ENCODE assay signal across 26 mouse cellular contexts in genomic region chr7:62279022-62279421, GRCm38 (mm10).
DNase-seq lines count a peak whose midpoint lies in the region; ATAC-seq and TF ChIP-seq lines count a peak whose summit lies in the region.
"Had no signal": no experiment of that assay in that cellular context is flagged by ENCODE, and none has a peak within 500 bp of the region (broad histone marks: within the 10 kb centered on the region; RNA-seq: fewer than 3 reads in every experiment).

No protein-coding gene starts in this region.

- no peaks in the 10 kb centered on the region for H3K27me3 ChIP-seq in hindbrain, embryonic 10.5 days (ENCODE audit: insufficient read depth, poor library complexity, severe bottlenecking)
- no peaks in the 10 kb centered on the region for H3K27me3 ChIP-seq in hindbrain, postnatal 0 days (ENCODE audit: insufficient read depth, low read length)
- H3K27me3 ChIP-seq in forebrain, embryonic 13.5 days, result no peaks in the 10 kb centered on the region
- H3K27me3 ChIP-seq in hindbrain, embryonic 13.5 days, result no peaks in the 10 kb centered on the region
- H3K27me3 ChIP-seq in midbrain, embryonic 15.5 days (replicated peaks), result no peaks in the 10 kb centered on the region
- H3K27me3 ChIP-seq: CH12.LX; limb, embryonic 15.5 days; neural tube, embryonic 15.5 days; Patski had no signal

- H3K27ac ChIP-seq in hindbrain, embryonic 10.5 days, result peak overlapping the region; percentile 83
- H3K27ac ChIP-seq in hindbrain, postnatal 0 days, result no peak overlapping the region
- no peak overlapping the region for H3K27ac ChIP-seq in forebrain, embryonic 13.5 days
- 0 out of 2 replicates have a peak overlapping the region, but pooled peaks have one; percentile 8 for H3K27ac ChIP-seq in hindbrain, embryonic 13.5 days
- peak overlapping the region; percentile 58 for H3K27ac ChIP-seq in midbrain, embryonic 15.5 days
- H3K27ac ChIP-seq: heart, embryonic 10.5 days; limb, embryonic 15.5 days; liver, embryonic 14.5 days; neural tube, embryonic 15.5 days had no signal

- no peaks in the 10 kb centered on the region for H3K36me3 ChIP-seq in hindbrain, embryonic 10.5 days
- H3K36me3 ChIP-seq in hindbrain, postnatal 0 days (ENCODE audit: insufficient read depth, low read length), result no peaks in the 10 kb centered on the region
- no peaks in the 10 kb centered on the region for H3K36me3 ChIP-seq in forebrain, embryonic 13.5 days (ENCODE audit: poor library complexity, severe bottlenecking)
- H3K36me3 ChIP-seq in hindbrain, embryonic 13.5 days, result no peaks in the 10 kb centered on the region
- no peaks in the 10 kb centered on the region for H3K36me3 ChIP-seq in midbrain, embryonic 15.5 days (replicated peaks)
- H3K36me3 ChIP-seq: G1E; heart, embryonic 10.5 days; limb, embryonic 15.5 days; neural tube, embryonic 15.5 days had no signal

- H3K9me3 ChIP-seq in hindbrain, embryonic 10.5 days, result peaks cover 4% of the 10 kb centered on the region; the same call in 1 of the 2 replicates
- H3K9me3 ChIP-seq in hindbrain, postnatal 0 days (ENCODE audit: low read length), result no peaks in the 10 kb centered on the region
- H3K9me3 ChIP-seq in forebrain, embryonic 13.5 days (replicated peaks), result no peaks in the 10 kb centered on the region; the same call in none of the 2 replicates
- 0 out of 2 replicates have a peak, but pooled peaks cover 4% of the 10 kb centered on the region for H3K9me3 ChIP-seq in hindbrain, embryonic 13.5 days
- H3K9me3 ChIP-seq in midbrain, embryonic 15.5 days, result peaks cover 6% of the 10 kb centered on the region
- H3K9me3 ChIP-seq: G1E; heart, embryonic 10.5 days; limb, embryonic 15.5 days; neural tube, embryonic 15.5 days had no signal

- no peak overlapping the region for H3K4me2 ChIP-seq in hindbrain, postnatal 0 days (ENCODE audit: low read depth, low read length)
- no peak overlapping the region for H3K4me2 ChIP-seq in forebrain, embryonic 13.5 days
- no peak overlapping the region for H3K4me2 ChIP-seq in hindbrain, embryonic 13.5 days
- no peak overlapping the region for H3K4me2 ChIP-seq in midbrain, embryonic 15.5 days
- H3K4me2 ChIP-seq: limb, embryonic 15.5 days; lung, embryonic 14.5 days; neural tube, embryonic 15.5 days had no signal

- TF ChIP-seq CTCF in hindbrain, postnatal 0 days (IDR thresholded peaks at IDR 0.05; ENCODE audit: low read depth), result no peak

- no peak overlapping the region for H3K4me3 ChIP-seq in hindbrain, embryonic 10.5 days
- no peak overlapping the region for H3K4me3 ChIP-seq in hindbrain, postnatal 0 days (ENCODE audit: low read length)
- no peak overlapping the region for H3K4me3 ChIP-seq in forebrain, embryonic 13.5 days
- H3K4me3 ChIP-seq in hindbrain, embryonic 13.5 days, result no peak overlapping the region
- no peak overlapping the region for H3K4me3 ChIP-seq in midbrain, embryonic 15.5 days
- H3K4me3 ChIP-seq: heart, embryonic 10.5 days; limb, embryonic 15.5 days; neural tube, embryonic 15.5 days had no signal

- H3K9ac ChIP-seq in hindbrain, postnatal 0 days (replicated peaks; ENCODE audit: low read length), result no peak overlapping the region
- H3K9ac ChIP-seq in forebrain, embryonic 13.5 days, result no peak overlapping the region
- no peak overlapping the region for H3K9ac ChIP-seq in hindbrain, embryonic 13.5 days
- H3K9ac ChIP-seq in midbrain, embryonic 15.5 days, result no peak overlapping the region
- H3K9ac ChIP-seq: limb, embryonic 15.5 days; liver, embryonic 14.5 days; lung, embryonic 14.5 days; neural tube, embryonic 15.5 days had no signal

- WGBS in hindbrain, embryonic 10.5 days, result 59% methylated on average over 4 of the region's 4 CpGs
- 54% methylated on average over 4 of the region's 4 CpGs for WGBS in hindbrain, postnatal 0 days
- 42% methylated on average over 4 of the region's 4 CpGs for WGBS in forebrain, embryonic 13.5 days
- WGBS in hindbrain, embryonic 13.5 days, result 44% methylated on average over 4 of the region's 4 CpGs
- WGBS in midbrain, embryonic 15.5 days, result 43% methylated on average over 4 of the region's 4 CpGs

- peak; percentile 29 for DNase-seq in hindbrain, embryonic 10.5 days (ENCODE audit: low spot score)
- no peak for DNase-seq in hindbrain, postnatal 0 days (ENCODE audit: low spot score)
- DNase-seq in adrenal gland, postnatal 10 days, result no peak
- DNase-seq in natural killer cell, adult 2 months (ENCODE audit: low spot score in 2 of 2), result no peak
- DNase-seq: adrenal gland, adult 2 months; B cell, adult 2 months; cerebellum, adult 8-10 months; gastrocnemius, postnatal 10 days; heart, postnatal 4 days; kidney, adult 9 months; kidney, postnatal 14 days; left cerebral cortex, postnatal 4 days; lung, embryonic 14.5 days; lung, postnatal 36 days; thymus, adult 18-20 months; thymus, postnatal 4 days had no signal

- peaks cover 15% of the 10 kb centered on the region; the same call in 1 of the 2 replicates for H3K4me1 ChIP-seq in hindbrain, embryonic 10.5 days (replicated peaks)
- no peaks in the 10 kb centered on the region for H3K4me1 ChIP-seq in hindbrain, postnatal 0 days (ENCODE audit: insufficient read depth, low read length)
- 0 out of 2 replicates have a peak, but pooled peaks cover 5% of the 10 kb centered on the region for H3K4me1 ChIP-seq in forebrain, embryonic 13.5 days
- 0 out of 2 replicates have a peak, but pooled peaks cover 2% of the 10 kb centered on the region for H3K4me1 ChIP-seq in hindbrain, embryonic 13.5 days (replicated peaks)
- no peaks in the 10 kb centered on the region; the same call in 1 of the 2 replicates for H3K4me1 ChIP-seq in midbrain, embryonic 15.5 days
- H3K4me1 ChIP-seq: heart, embryonic 10.5 days; limb, embryonic 15.5 days; neural tube, embryonic 15.5 days had no signal

- no peak for ATAC-seq in hindbrain, postnatal 0 days
- peak; percentile 74; the same call in 1 of the 2 replicates for ATAC-seq in forebrain, embryonic 13.5 days
- no peak for ATAC-seq in hindbrain, embryonic 13.5 days (ENCODE audit: low FRiP score)
- ATAC-seq in midbrain, embryonic 15.5 days (replicated peaks), result peak; percentile 79
- ATAC-seq: Patski had no signal

Comparison
In these comparisons a context has a peak if more than half of its experiments do, and no peak if none do; other contexts are left out.
1. H3K27ac ChIP-seq: peak in hindbrain, embryonic 10.5 days (single experiment), hindbrain, embryonic 13.5 days (single experiment) and midbrain, embryonic 15.5 days (single experiment); none in hindbrain, postnatal 0 days (single experiment) and forebrain, embryonic 13.5 days (single experiment).
2. ATAC-seq: peak in forebrain, embryonic 13.5 days (single experiment) and midbrain, embryonic 15.5 days (single experiment); none in hindbrain, postnatal 0 days (single experiment) and hindbrain, embryonic 13.5 days (single experiment).